Mouse (Mus musculus) erythroblast, embryonic 14.5 days (primary cell): ENCODE measurements around the gene H3f3b.

Experiments
- GATA1 ChIP-seq: IDR thresholded peaks from 2 replicates; pipeline ENCODE4 v1.6.1; 2012; ENCODE audit warnings: low read length, inconsistent platforms, mixed read lengths
- TAL1 ChIP-seq: IDR thresholded peaks from 3 replicates; pipeline ENCODE4 v1.6.1; 2012; ENCODE audit warnings: low read length, inconsistent platforms, mixed read lengths

DNA sequence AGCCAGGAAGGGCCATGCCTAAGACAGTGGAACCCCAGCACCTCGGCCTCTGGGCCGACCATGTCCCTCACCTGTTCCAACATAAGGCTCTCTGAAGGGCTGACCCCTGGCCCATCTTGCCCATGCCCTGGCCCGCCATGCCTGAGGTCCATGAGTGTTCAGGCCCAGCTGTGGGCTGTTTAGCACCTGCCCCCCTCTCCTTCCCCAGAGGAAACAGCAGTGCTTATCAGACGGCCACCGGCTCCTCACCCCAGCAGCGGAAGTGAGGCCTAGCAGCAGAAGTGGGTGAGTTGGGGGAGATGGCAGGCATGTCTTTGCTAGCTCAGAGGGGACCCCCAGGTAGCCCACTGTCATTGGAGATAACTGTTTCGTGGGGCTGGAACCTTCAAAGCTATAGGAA is 49.1 kb upstream of the H3f3b start:
- no peak for TF ChIP-seq GATA1
- no peak for TF ChIP-seq TAL1
